Mouse (Mus musculus): ENCODE data around the gene Pram1. TPM values are rescaled to one million over a fixed set of nuclear protein-coding genes. Genes with fewer than 3 reads are reported as not detected.

Pram1 gene
- polyA plus RNA-seq, 1 experiment = 1.3 TPM

DNA sequence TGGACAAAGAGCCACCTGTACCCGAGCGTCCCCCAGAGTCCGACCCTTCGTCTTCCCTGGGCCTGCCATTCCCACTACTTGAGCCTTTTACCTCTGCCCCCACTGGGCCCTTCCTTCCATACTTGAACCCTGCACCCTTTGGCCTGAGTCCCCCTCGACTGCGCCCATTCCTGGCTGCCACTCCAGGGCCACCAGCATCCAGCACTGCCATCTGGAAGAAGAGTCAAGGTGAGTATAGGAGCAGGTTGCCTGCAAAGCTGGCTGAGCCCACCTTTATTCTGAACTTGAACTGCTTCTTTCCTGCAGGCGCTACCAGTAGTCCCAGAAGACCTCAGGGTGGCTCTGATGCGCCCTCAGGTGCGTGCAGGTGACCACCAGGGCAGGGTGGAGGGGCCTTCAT, 6.6 kb upstream of the Pram1 start:
- WGBS = 95% methylated on average over 9 of the region's 9 CpGs
- no peaks in the 10 kb centered on the region for H3K27me3 ChIP-seq (ENCODE audit: control insufficient read depth, insufficient read depth, low read length)
- H3K36me3 ChIP-seq (ENCODE audit: control insufficient read depth, insufficient read depth, low read length) = peaks cover 7% of the 10 kb centered on the region; the same call in 1 of the 2 replicates
- TF ChIP-seq POLR2A (IDR thresholded peaks at IDR 0.05; ENCODE audit: low read depth, low read length) (no peak), CTCF (IDR thresholded peaks at IDR 0.05; ENCODE audit: extremely low read depth, insufficient read length, insufficient replicate concordance, low read depth, low read length) (no peak)
- H3K27ac ChIP-seq (ENCODE audit: insufficient read depth, low read depth, low read length) = no peak overlapping the region
- no peak overlapping the region for H3K4me3 ChIP-seq (ENCODE audit: low read depth, low read length)
- peaks cover 4% of the 10 kb centered on the region for H3K4me1 ChIP-seq (ENCODE audit: control insufficient read depth, insufficient read depth, insufficient read length, low read length)

DNA sequence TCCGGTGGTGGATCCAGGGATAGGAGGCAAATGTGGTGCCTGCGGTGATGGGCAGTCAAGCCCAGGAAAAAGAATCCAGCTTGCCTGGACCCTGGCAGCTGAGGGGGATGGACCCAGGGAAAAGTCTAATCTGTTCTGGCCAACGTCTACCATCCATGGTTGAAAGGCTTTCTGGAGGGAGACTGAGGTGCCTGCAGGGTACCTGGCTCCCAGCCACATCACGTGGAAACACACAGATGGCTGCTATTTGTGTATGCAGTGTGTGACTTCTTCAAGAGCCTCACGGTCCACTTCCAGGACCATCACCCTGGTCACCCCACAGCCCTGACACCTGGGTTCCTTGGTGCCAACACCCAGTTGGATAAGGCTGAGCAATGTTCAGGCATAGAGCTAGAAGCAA, 6.1 kb upstream of the Pram1 start:
- Histone ChIP-seq H3K36me3 (ENCODE audit: control insufficient read depth, insufficient read depth, low read length) (peaks cover 7% of the 10 kb centered on the region; the same call in 1 of the 2 replicates), H3K27me3 (ENCODE audit: control insufficient read depth, insufficient read depth, low read length) (no peaks in the 10 kb centered on the region), H3K27ac (ENCODE audit: insufficient read depth, low read depth, low read length) (no peak overlapping the region), H3K4me3 (ENCODE audit: low read depth, low read length) (no peak overlapping the region), H3K4me1 (ENCODE audit: control insufficient read depth, insufficient read depth, insufficient read length, low read length) (peaks cover 4% of the 10 kb centered on the region)
- WGBS = 81% methylated on average over 5 of the region's 5 CpGs
- no peak for TF ChIP-seq CTCF (IDR thresholded peaks at IDR 0.05; ENCODE audit: extremely low read depth, insufficient read length, insufficient replicate concordance, low read depth, low read length)
- TF ChIP-seq POLR2A (IDR thresholded peaks at IDR 0.05; ENCODE audit: low read depth, low read length) = no peak

DNA sequence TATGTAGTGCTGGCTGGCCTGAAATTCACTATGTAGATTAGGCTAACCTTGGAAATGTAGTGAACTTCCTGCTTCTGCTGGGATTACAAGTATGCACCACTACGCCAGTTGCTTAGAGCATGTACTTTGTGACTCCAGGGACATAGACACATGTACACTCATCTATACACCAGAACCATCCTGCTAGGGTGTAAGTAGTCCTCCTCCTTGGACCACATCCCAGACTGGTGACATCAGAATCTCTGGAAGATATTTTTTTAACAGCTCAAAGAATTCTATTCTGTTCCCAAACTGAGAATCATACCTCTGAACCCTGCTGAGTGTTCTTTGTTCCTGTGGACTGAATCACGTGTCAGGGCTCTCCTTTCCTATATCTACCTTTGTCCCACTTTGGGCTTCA, 818 bp upstream of the Pram1 start:
- H3K36me3 ChIP-seq (ENCODE audit: control insufficient read depth, insufficient read depth, low read length) = no peaks in the 10 kb centered on the region
- no peaks in the 10 kb centered on the region for H3K27me3 ChIP-seq (ENCODE audit: control insufficient read depth, insufficient read depth, low read length)
- no peaks in the 10 kb centered on the region for H3K4me1 ChIP-seq (ENCODE audit: control insufficient read depth, insufficient read depth, insufficient read length, low read length)
- no peak overlapping the region for H3K27ac ChIP-seq (ENCODE audit: insufficient read depth, low read depth, low read length)
- WGBS = 72% methylated on average over 2 of the region's 2 CpGs
- H3K4me3 ChIP-seq (ENCODE audit: low read depth, low read length) = no peak overlapping the region
- TF ChIP-seq POLR2A (IDR thresholded peaks at IDR 0.05; ENCODE audit: low read depth, low read length) = no peak

DNA sequence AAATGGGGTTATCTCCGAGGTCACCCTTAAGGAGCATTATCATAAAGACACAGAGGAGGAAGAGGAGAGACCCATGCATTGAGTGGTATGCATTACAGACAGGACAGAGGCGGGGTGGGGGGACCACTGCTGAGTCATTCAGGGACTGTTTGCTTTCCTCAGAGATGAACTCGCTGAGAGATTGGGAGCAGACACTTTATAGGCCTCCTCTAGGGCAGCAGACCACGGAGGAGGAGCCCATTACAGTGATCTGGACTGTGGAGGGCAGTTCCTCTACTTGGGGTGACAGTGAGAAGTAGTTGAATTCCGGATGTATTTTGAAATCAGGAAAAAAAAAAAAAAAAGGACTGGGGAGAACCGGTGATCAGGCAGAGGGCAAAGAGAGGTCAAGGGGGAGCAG, 1.9 kb downstream of the Pram1 start:
- H3K27ac ChIP-seq (ENCODE audit: insufficient read depth, low read depth, low read length) = no peak overlapping the region
- no peaks in the 10 kb centered on the region for H3K4me1 ChIP-seq (ENCODE audit: control insufficient read depth, insufficient read depth, insufficient read length, low read length)
- WGBS = 36% methylated on average over 6 of the region's 6 CpGs
- peaks cover 12% of the 10 kb centered on the region for H3K36me3 ChIP-seq (ENCODE audit: control insufficient read depth, insufficient read depth, low read length)
- no peaks in the 10 kb centered on the region for H3K27me3 ChIP-seq (ENCODE audit: control insufficient read depth, insufficient read depth, low read length)
- no peak for TF ChIP-seq CTCF (IDR thresholded peaks at IDR 0.05; ENCODE audit: extremely low read depth, insufficient read length, insufficient replicate concordance, low read depth, low read length)
- no peak for TF ChIP-seq POLR2A (IDR thresholded peaks at IDR 0.05; ENCODE audit: low read depth, low read length)
- H3K4me3 ChIP-seq (ENCODE audit: low read depth, low read length) = no peak overlapping the region

DNA sequence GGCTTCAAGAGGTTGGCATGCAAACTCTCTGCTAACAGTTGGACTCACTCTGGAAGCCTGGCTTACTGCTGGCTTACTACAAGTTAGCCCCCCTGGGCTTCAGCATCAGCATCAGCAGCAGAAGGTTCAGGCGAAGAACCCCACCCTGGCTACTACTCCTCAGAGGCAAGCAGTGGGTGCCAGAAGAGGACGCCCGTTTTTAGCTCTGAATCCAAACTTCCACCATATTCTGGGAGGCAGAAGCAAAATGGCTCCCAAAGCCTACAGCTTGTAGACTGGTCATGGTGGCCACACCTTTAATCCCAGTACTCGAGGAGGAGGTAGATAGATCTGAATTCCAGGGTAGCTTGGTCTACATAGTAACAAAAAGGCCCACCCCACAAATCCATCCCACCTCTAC, 6.2 kb downstream of the Pram1 start:
- 85% methylated on average over 4 of the region's 4 CpGs for WGBS
- H3K27ac ChIP-seq (ENCODE audit: insufficient read depth, low read depth, low read length) = no peak overlapping the region
- H3K4me3 ChIP-seq (ENCODE audit: low read depth, low read length) = no peak overlapping the region
- H3K4me1 ChIP-seq (ENCODE audit: control insufficient read depth, insufficient read depth, insufficient read length, low read length) = no peaks in the 10 kb centered on the region
- TF ChIP-seq POLR2A (IDR thresholded peaks at IDR 0.05; ENCODE audit: low read depth, low read length) (no peak), CTCF (IDR thresholded peaks at IDR 0.05; ENCODE audit: extremely low read depth, insufficient read length, insufficient replicate concordance, low read depth, low read length) (no peak)
- no peaks in the 10 kb centered on the region for H3K27me3 ChIP-seq (ENCODE audit: control insufficient read depth, insufficient read depth, low read length)
- H3K36me3 ChIP-seq (ENCODE audit: control insufficient read depth, insufficient read depth, low read length) = peaks cover 49% of the 10 kb centered on the region

DNA sequence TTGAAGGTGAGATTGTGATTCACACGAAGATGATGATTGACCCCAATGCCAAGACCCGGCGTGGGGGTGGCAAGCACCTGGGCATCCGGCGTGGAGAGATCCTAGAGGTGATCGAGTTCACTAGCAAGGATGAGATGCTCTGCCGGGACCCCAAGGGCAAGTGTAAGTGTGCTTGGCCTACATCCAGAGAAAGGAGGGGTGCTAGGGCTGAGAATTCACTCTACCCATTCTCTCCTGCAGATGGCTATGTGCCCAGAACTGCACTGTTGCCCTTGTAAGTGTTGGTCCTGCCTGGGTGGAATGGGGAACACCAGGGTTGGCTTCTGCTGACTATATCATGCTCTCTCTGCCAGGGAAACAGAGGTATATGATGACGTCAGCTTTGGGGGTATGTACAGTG, 7.2 kb downstream of the Pram1 start:
- 92% methylated on average over 8 of the region's 8 CpGs for WGBS
- no peaks in the 10 kb centered on the region for H3K4me1 ChIP-seq (ENCODE audit: control insufficient read depth, insufficient read depth, insufficient read length, low read length)
- H3K27me3 ChIP-seq (ENCODE audit: control insufficient read depth, insufficient read depth, low read length) = no peaks in the 10 kb centered on the region
- TF ChIP-seq POLR2A (IDR thresholded peaks at IDR 0.05; ENCODE audit: low read depth, low read length) = no peak
- TF ChIP-seq CTCF (IDR thresholded peaks at IDR 0.05; ENCODE audit: extremely low read depth, insufficient read length, insufficient replicate concordance, low read depth, low read length) = no peak
- H3K36me3 ChIP-seq (ENCODE audit: control insufficient read depth, insufficient read depth, low read length) = peaks cover 59% of the 10 kb centered on the region
- no peak overlapping the region for H3K27ac ChIP-seq (ENCODE audit: insufficient read depth, low read depth, low read length)
- no peak overlapping the region for H3K4me3 ChIP-seq (ENCODE audit: low read depth, low read length)

DNA sequence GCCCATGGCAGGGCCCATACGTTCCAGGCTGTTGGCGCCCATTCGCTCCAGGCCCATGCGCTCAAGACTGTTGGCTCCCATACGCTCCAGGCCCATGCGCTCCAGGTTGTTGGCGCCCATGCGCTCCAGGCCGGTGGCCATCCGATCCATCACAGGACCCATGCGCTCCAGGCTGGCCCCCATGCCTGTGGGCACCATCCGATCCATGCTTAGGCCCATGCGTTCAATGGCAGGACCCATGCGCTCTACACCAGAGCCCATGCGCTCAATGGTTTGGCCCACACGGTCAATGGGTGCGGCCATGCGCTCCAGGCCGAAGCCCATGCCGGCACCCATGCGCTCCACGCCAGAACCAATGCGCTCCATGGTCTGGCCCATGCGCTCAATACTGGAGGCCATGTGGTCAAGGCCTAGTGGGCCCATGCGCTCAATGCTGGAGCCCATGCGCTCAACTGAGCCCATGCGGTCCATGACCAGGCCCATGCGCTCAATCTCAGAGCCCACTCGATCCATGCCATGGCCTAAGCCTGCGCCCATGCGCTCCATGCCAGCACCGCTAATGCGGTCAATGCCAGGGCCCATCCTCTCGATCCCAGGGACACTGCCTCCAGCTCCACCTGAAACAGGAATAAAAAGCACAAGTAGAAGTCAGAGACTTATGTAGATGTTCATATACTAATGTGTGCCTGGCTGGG, 12.1 kb downstream of the Pram1 start:
- Histone ChIP-seq H3K27me3 (ENCODE audit: control insufficient read depth, insufficient read depth, low read length) (no peaks in the 10 kb centered on the region), H3K36me3 (ENCODE audit: control insufficient read depth, insufficient read depth, low read length) (peaks cover 76% of the 10 kb centered on the region), H3K4me3 (ENCODE audit: low read depth, low read length) (no peak overlapping the region), H3K4me1 (ENCODE audit: control insufficient read depth, insufficient read depth, insufficient read length, low read length) (no peaks in the 10 kb centered on the region), H3K27ac (ENCODE audit: insufficient read depth, low read depth, low read length) (no peak overlapping the region)
- 98% methylated on average over 34 of the region's 34 CpGs for WGBS
- TF ChIP-seq CTCF (IDR thresholded peaks at IDR 0.05; ENCODE audit: extremely low read depth, insufficient read length, insufficient replicate concordance, low read depth, low read length) (no peak), POLR2A (IDR thresholded peaks at IDR 0.05; ENCODE audit: low read depth, low read length) (no peak)

Data from small intestine, adult 2 months (tissue).